Mouse (Mus musculus) left cerebral cortex, postnatal 36 days (tissue): ENCODE measurements around the gene Atl3. TPM values are rescaled to one million over a fixed set of nuclear protein-coding genes. Genes with fewer than 3 reads are reported as not detected.
A peak's percentile ranks its signal among the peaks of the same experiment; 100 is the strongest.
"Not testable (repeated sequence)": the region's sequence is repeated elsewhere in the genome, so short reads cannot be mapped to it uniquely, and the experiment has no call there.

ENCODE experiments used
- DNase-seq, 2 experiments: peaks; one replicate each; pipeline ENCODE4 v3.0.0; 2021 to 2022; ENCODE audit warnings: low spot score in 2 of 2, mixed read lengths in 1 of 2
- intact Hi-C: fragments of 180-260 bp; cut with DNase I; formaldehyde crosslinking; loops from one replicate; pipeline ENCODE4 v1.15.1; 2025
- total RNA-seq, 2 experiments: library from RNA; stranded (reverse); gene quantifications; 2 replicates each; pipeline ENCODE4 v1.2.3; 2021

Atl3 gene
- total RNA-seq, 2 experiments from 2014 or later = 23.4 to 25.7 TPM

DNA sequence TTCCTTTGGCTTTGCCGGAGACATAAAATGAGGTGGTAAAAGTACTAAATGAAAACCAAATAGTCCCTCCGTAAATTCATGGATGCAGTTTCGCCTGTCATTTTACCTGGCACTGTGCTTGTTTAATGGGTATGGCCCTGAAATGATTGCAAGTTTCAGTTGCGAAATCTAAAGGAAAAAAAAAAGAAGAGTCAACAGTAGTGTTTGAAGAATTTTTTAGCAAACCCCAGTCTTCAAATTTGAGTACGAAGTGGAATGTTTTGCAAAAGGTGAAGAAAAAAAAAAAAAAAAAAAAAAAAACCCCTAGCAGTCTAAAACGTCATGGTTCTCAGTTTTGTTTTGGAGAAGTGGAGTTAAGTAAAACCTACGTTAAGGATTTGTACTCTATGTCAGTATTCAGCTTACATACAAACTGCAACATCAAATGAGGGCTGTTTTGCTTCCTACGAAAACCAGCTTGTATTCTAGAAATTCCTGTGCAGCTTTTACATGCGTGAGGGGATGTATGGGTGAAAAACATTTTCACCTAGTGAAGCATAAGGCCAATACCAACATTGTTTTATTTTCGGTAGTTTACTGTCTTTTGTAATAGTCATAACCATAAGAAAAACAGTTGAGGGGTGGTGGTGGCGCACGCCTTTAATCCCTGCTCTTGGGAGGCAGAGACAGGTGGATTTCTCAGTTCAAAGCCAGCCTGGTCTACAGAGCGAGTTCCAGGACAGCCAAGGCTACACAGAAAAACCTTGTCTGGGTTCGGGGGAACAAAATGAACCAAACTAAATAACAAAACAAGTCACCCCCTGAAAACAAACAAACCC lies 1.6 kb downstream of the Atl3 start:
- intact Hi-C loops = no loop called here

DNA sequence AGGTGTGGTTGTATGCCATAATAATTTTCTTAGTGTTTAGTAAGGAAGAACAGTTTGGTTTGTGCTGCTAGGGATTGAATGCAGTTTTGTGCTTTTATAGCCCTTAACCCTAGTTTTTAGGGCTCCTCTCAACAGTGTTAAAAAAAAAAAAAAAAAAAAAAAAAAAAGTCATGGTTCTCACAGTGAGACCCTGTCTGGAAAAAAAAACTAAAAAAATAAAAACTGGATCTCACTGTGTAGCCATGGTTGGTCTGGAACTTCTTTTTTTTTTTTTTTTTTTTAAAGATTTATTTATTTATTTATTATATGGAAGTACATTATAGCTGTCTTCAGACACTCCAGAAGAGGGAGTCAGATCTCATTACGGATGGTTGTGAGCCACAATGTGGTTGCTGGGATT lies 2.2 kb downstream of the Atl3 start:
- DNase-seq, intact Hi-C loops: not testable (repeated sequence)

More for the DNA sequence above, 1.6 kb downstream of the Atl3 start:
- DNase-seq = no peak

DNA sequence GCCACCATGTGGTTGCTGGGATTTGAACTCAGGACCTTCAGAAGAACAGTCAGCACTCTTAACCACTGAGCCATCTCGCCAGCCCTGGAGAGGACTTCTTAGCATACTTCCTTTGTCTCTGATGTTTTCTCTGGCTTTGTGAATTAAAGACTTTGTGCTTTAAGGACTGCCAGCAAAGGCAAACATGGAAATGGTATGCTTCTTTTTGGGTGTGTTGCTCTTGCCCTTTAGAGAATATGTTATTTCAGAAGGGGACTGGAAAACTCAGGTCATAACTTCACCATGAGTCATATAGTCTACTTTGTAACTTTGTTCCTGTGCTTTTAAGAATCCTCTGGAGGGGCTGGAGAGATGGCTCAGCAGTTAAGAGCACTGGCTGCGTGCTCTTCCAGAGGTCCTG lies 5.0 kb downstream of the Atl3 start:
- DNase-seq = no peak
- intact Hi-C loops = no loop called here

DNA sequence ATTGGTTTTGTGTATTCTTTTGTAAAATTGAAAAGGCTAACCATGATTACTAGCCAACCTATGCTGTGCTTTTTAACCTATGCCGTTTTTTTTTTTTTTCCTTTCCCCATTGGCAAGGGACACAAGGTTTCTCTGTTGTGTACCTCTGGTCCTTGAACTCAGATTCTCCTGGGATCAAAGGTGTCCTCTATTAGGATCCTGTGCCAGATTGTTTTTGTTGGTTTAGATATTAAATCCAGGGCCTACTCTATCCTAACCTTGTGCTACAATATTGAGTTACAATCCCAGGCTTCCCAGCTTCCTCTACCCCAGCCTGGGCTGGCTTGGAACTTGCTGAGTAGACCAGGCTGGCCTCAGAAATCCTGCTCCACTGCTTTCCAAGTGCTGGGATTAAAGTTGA lies 6.9 kb downstream of the Atl3 start:
- no peak for DNase-seq
- intact Hi-C loops = no loop called here

DNA sequence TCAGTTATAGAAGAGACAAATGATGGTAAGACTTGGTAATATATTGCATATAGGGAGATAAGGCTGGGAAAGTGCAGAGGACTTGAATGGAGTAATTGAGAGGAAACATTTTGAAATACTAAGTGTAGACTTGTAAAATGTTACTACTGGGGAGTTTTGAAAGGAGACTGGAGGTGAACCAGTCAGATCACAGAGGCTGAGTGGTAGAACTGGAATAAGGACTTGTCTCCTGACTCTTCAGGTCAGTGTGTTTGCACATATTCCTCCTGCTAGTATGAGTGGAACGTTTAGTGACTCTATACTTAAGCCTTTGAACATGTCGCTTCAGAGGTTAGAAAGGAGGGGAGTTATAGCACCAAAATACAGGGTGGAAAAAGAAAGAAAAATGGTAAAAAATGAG lies 8.6 kb downstream of the Atl3 start:
- intact Hi-C loops = no loop called here
- no peak for DNase-seq

DNA sequence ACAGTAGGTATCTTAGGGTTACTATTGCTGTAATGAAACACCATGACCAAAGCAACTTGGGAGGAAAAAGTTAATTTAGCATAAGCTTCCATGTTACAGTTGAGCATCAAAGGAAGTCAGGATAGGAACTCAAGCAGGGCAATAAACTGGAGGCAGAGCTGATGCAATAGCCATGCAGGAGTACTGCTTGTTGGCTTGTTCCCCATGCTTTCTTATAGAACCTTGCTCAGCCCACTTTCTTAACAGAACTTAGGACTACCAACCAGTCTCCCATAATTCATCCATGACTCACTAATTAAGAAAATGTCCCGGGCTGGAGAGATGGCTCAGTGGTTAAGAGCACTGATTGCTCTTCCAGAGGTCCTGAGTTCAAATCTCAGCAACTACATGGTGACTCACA lies 12.5 kb downstream of the Atl3 start:
- intact Hi-C loops = no loop called here
- no peak for DNase-seq

DNA sequence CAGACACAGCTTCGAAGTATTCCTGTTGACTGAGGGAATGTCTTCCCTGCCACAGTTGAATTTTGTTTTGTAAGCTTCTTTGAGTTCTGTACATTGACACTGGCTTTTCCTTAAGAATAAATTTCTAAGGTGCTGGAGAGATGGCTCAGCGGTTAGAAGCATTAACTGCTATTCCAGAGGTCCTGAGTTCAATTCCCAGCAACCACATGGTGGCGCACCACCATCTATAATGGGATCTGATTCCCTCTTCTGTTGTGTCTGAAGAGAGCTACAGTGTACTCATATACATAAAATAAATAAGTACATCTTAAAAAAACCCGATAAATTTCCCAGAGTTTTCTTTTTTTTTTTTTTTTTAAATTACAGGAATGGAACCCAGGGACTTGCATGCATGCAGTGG lies 14.2 kb downstream of the Atl3 start:
- no peak for DNase-seq
- intact Hi-C loops = no loop called here

DNA sequence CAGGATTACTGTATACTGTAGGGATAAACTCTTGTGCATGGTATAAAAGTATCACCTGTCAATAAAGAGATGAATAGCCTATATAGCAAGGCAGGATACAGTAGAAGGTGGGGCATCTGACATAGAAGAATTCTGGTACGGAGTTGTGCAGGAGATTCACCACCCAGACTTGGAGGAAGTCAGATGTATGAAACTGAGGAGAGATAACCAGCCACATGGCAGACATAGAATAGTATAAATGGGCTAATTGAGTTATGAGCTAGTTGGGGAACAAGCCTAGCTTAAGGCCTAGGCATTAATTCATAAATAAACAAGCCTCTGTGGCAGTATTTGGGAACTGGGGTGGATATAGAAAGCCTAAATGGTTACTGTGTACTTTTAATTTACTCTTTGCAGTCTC lies 22.6 kb downstream of the Atl3 start:
- intact Hi-C loops = no loop called here
- no peak for DNase-seq

DNA sequence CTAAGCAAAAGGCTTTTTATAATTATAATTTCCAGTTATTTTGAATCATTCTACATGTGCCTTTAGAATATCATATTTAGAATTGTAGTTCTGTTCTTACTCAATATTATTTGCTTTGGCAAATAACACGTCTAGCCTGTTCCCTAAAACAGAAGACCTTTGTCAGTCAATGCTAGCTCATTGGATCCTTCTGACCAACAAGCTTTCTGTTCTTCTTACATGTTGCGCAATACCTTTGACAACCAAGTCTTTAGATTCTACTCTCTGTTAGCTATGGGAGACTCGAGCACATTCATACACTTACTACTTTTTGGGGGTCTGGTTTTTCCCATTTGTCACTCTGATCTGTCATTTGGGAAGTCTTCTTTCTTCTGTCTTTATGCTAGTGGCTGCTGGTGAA lies 27.8 kb downstream of the Atl3 start:
- intact Hi-C loops = no loop called here
- no peak for DNase-seq

DNA sequence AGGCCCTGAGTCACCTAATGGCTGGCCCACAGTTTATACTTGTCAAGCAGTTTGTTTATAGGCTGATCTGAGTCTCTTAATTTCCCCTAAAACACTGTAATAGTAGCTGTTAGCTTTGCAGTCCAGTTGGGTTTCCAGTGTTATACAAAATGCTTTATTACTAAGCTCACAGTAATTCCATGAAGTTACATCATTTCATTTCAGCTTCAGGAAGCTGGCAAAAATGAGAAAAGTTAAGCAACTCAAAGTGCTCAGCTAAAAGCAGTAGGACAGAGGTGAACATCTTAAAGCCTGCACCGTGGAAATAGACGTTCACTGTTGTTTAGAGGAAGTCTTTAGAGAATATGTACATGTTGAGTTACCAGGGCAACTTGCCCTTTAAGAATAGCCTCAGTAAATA lies 29.0 kb downstream of the Atl3 start:
- intact Hi-C loops = no loop called here
- no peak for DNase-seq

DNA sequence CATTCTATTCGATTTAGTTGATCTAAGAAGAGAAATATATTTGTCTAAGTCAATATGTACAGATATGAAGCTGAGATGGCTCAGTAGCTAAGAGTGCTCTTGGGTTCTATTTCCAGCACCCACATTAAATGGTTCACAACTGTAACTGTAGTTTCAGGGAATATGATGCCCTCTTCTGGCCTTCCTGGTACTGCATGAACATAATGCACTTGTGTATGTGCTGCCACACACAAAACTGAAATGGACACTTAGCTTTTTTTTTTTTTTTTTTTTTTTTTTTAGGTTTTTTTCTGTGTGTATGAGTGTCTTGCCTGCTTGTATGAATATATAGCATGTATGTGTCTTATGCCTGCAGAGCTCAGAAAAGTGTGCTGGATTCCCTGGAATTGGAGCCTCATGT lies 29.5 kb downstream of the Atl3 start:
- DNase-seq = no peak
- intact Hi-C loops = no loop called here

DNA sequence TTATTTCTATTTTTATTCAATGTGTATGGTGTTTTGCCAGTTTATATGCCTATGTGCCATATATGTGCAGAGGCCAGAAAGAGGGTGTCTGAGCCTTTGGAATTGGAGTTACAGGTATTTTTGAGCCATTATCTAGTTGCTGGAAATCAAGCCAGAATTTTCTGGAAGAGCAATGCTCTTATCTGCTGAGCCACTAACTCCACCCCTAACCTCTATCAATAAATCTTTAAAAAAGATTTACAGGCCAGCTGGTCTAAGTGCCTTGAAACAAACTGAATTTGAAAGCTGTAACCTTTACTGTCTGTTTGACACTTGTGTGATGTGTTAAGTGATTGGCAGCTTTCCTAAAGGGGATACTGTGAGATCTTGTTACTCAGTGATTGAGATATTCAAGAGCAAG lies 29.9 kb downstream of the Atl3 start:
- DNase-seq = no peak
- intact Hi-C loops = no loop called here

DNA sequence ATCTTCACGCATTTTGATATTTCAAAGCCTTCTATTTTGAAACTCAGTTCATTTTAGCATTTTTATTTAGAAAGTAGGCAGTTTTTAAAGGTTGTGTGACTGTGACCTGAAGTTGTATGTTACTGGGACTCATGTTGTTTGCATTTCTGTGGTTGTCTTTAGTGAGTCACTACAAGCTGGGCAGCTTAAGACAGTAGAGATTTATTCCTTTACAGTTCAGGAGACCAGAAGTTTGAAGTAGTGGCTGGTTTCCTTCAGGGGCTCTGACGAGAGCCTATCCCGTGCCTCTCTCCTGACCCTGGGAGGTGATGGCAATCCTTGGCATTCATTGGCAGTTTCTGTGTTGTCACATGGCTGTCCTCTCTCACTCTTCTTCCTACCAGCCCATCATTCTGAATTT lies 31.0 kb downstream of the Atl3 start:
- intact Hi-C loops = loop anchor here (5.0 kb wide), 1 partner anchor 92 kb away; no protein-coding TSS in a partner anchor
- DNase-seq = no peak

DNA sequence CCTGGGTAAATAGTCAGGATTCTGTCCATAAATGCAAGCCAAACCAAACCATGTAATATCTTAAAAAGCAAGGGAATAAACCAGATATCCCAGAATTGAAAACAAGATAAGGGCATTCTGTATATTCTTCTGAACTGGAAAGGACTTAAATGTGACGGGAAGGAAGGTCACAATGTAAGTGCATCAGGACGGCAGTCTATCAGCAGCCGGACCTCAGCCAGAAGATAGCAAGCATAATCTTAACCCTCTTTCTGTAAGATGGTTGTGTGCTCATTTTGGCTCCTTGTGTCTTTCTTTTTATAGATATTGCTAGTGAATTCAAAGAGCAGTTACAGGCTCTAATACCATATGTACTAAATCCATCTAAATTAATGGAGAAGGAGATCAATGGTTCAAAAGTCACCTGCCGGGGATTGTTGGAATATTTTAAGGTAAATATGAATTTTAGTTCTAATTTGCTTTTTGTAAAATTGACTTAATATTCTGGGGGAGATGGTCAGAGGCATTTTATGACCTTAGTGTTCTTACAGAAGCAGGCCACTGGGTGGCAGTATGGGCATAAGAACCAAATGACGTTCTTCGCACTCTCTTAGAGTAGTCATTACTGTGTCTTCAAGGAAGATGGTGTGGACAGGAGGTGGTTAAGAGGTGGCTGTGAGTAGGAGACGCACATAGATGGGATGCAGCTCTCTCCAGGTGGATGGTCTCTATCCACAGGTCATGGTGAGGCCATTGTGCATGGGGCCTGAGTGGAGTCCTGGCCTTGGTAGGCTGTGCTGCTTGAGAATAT lies 35.0 kb downstream of the Atl3 start:
- intact Hi-C loops = loop anchor here (1.0 to 5.0 kb wide), 2 partner anchors 66 to 88 kb away; no protein-coding TSS in a partner anchor
- peak; percentile 35 to 49 for DNase-seq

DNA sequence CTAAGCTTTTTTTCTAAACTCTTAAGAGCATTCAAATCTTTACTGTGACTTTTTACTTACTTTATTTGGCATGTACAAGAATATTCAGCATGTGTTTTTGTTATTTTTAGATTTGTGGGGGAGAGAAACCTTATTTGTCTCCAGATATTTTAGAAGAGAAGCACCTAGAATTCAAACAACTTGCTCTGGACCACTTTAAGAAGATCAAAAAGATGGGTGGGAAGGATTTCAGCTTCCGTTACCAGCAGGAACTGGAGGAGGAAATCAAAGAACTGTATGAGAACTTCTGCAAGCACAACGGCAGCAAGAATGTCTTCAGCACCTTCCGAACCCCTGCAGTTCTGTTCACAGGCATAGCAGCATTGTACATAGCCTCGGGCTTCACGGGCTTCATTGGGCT lies 38.1 kb downstream of the Atl3 start:
- intact Hi-C loops = no loop called here
- DNase-seq = peak in 1 of 2 experiments; percentile 17

DNA sequence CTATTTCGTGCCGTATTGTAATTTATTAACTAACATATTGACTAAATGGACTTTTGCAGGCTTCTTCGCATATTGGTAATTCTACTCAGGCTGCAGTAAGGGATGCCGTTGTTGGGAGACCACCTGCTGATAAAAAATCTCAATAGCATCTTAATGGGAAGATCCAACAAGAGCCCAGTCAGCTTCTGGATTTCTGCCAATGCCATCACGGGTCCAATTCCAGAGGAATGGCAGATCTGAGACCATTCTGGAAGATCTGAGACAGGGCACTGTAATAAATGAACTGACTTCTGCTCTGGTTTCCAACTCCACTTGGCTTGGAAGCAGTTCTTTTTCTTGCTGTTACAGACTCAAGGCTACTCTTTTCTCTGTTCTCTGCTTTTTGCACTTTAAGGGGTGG lies 40.1 kb downstream of the Atl3 start:
- DNase-seq = no peak
- intact Hi-C loops = no loop called here

DNA sequence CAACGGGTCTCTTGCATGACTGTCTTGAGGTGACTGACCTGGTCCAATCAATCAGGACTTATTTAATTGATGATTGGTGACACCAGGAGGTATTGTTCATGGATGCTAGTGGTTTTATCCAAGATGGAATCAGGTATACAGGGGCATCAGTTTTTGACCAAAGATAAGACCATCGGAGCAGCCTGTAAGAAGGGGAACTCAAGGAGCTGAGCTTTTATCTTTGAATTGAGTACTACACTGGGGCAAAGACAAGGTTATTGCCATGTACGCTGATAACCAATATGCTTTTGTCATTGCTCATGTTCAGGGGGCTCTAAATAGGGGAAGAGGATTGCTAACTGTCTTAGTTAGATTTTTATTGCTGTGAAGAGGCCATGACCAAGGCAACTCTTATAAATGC lies 55.1 kb downstream of the Atl3 start:
- DNase-seq = no peak
- intact Hi-C loops = no loop called here

DNA sequence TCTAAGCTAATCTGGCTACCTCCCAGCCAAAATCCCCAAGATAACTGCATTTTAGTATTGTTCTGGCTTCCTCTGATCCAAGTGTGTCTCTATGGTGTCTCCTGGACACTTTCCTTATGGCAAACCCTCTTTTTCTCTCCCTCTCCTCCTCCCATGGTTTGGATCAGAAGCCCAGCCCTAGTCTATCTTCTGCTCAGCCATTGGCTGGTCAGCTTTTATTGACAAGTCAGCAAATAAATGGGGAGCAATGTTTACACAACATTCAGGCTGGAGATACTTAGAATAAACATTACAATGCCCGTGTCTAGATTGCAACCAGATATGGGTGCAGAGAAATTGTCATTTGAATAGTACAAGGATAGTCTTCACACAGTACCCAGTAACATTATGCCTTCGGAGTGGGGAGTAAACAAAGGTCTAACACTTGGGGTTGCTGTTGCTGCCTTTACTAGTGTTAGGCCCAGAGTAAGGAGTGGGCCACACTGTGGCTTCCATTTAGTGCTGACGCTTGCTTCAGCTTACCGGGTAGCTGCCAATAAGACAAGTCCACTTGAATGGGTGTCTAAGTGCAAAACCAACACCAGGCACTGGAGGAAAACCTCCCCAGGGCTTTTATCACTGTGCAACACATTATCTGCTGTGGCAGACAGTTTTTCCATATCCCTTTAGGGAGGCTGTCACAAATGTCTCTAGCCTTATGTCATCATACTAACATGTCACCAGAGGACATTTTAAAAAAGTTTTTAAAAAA lies 57.9 kb downstream of the Atl3 start:
- intact Hi-C loops = no loop called here
- no peak for DNase-seq

DNA sequence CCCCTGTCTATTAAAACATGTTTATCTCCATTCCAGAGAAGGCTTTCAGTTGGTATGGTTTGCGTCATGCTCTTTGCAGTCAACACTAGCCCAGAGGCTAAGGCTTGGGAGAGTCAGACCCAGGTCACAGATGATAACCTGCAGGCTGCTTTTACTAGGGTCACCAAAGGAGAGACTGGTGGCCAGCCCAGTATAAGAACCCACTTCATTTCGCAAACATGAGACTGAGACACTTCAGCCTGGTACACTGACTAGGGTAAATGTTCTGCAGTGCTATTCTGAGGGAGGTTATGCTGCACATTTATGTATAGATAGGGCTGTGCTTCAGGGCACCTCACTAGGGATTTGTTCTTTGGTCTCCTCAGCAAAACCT lies 58.4 kb downstream of the Atl3 start:
- intact Hi-C loops = no loop called here

DNA sequence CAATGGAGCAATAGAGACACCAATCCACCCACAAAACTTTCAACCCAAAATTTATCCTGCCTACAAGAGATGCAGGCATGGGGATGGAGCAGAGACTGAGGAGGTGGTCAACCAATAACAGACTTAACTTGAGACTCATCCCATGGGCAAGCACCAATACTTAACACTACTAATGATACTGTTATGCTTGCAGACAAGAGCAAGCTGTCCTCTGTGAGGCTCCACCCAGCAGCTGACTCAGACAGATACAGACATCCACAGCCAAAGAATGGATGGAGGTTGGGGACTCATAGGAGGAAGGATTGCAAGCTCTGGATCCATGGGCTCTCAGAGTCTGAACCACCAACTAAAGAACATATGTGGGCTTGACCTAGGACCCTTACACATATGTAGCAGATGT lies 59.6 kb downstream of the Atl3 start:
- DNase-seq = no peak
- intact Hi-C loops = no loop called here

More for the DNA sequence above, 58.4 kb downstream of the Atl3 start:
- no peak for DNase-seq
